Mouse (Mus musculus) thymus, postnatal 4 days (tissue): ENCODE measurements at regions not wholly inside any gene's neighbourhood (a gene's known extent, or its start where the extent isn't known, plus 50 kb on each side); places are given as distances from the start of the nearest gene placed in this dataset.

Experiments
- DNase-seq: peaks from one replicate; pipeline ENCODE4 v3.0.0; 2021

GRCm38 (mm10) chr10:44939403-44939802, 127.6 kb upstream of the Prep start:
- DNase-seq: no peak

GRCm38 (mm10) chr10:44936976-44937500, 130.0 kb upstream of the Prep start:
- no peak for DNase-seq

- DNase-seq: no peak
These were observed 136.2 kb upstream of the Prep start for GRCm38 (mm10) chr10:44930796-44931195.

GRCm38 (mm10) chr10:44913751-44914388, 153.1 kb upstream of the Prep start:
- no peak for DNase-seq

GRCm38 (mm10) chr10:44904520-44904919, 162.5 kb upstream of the Prep start:
- DNase-seq: no peak

GRCm38 (mm10) chr10:44901203-44901602, 165.8 kb upstream of the Prep start:
- no peak for DNase-seq

- DNase-seq: no peak
These were observed 174.9 kb upstream of the Prep start for GRCm38 (mm10) chr10:44892124-44892523.

- DNase-seq: no peak
These were observed 179.8 kb upstream of the Prep start for GRCm38 (mm10) chr10:44887081-44887683.

- DNase-seq: no peak
These were observed 185.0 kb upstream of the Prep start for GRCm38 (mm10) chr10:44881967-44882366.

- DNase-seq: no peak
These were observed 189.8 kb upstream of the Prep start for GRCm38 (mm10) chr10:44877076-44877663.

GRCm38 (mm10) chr10:44873642-44874285, 193.2 kb upstream of the Prep start:
- no peak for DNase-seq

- DNase-seq: no peak
These were observed 202.7 kb upstream of the Prep start for GRCm38 (mm10) chr10:44864191-44864747.

GRCm38 (mm10) chr10:44862360-44862674, 204.7 kb upstream of the Prep start:
- DNase-seq: no peak

GRCm38 (mm10) chr10:44861671-44862359, 205.2 kb upstream of the Prep start:
- no peak for DNase-seq

- no peak for DNase-seq
These were observed 209.6 kb upstream of the Prep start for GRCm38 (mm10) chr10:44857444-44857843.

- no peak for DNase-seq
These were observed 212.9 kb upstream of the Prep start for GRCm38 (mm10) chr10:44854109-44854508.

GRCm38 (mm10) chr10:44849016-44849415, 218.0 kb upstream of the Prep start:
- no peak for DNase-seq

- DNase-seq: no peak
These were observed 220.2 kb upstream of the Prep start for GRCm38 (mm10) chr10:44846765-44847164.

- no peak for DNase-seq
These were observed 220.9 kb upstream of the Prep start for GRCm38 (mm10) chr10:44846149-44846548.

- no peak for DNase-seq
These were observed 226.6 kb upstream of the Prep start for GRCm38 (mm10) chr10:44840449-44840848.

GRCm38 (mm10) chr10:44832455-44832854, 234.5 kb upstream of the Prep start:
- DNase-seq: no peak

GRCm38 (mm10) chr10:44826271-44826670, 240.7 kb upstream of the Prep start:
- no peak for DNase-seq

GRCm38 (mm10) chr10:44821666-44822065, 245.3 kb upstream of the Prep start:
- no peak for DNase-seq
